Mouse (Mus musculus) embryonic facial prominence, embryonic 10.5 days (tissue): ENCODE measurements around the gene Zfhx3. TPM values are rescaled to one million over a fixed set of nuclear protein-coding genes. Genes with fewer than 3 reads are reported as not detected.
A peak's percentile ranks its signal among the peaks of the same experiment; 100 is the strongest.

ENCODE experiments used
- DNase-seq: peaks from one replicate; pipeline ENCODE4 v3.0.0-alpha.2; 2017; ENCODE audit warnings: low spot score
- H3K27ac ChIP-seq: fragments of 300-500 bp; sonication (generic); replicated peaks from 2 replicates; pipeline ENCODE4 v1.5.1; 2016; ENCODE audit warnings: mild to moderate bottlenecking
- H3K27me3 ChIP-seq: fragments of 300-500 bp; sonication (generic); replicated peaks from 2 replicates; pipeline ENCODE4 v1.6.1; 2016; ENCODE audit warnings: low read depth, mild to moderate bottlenecking; ENCODE audit not compliant: poor library complexity, severe bottlenecking
- H3K36me3 ChIP-seq: fragments of 300-500 bp; sonication (generic); replicated peaks from 2 replicates; pipeline ENCODE4 v1.6.1; 2016; ENCODE audit warnings: mild to moderate bottlenecking, moderate library complexity
- H3K4me1 ChIP-seq: fragments of 300-500 bp; sonication (generic); 2 replicates; pipeline ENCODE4 v1.6.1; 2016
- H3K4me3 ChIP-seq: fragments of 300-500 bp; sonication (generic); 2 replicates; pipeline ENCODE4 v1.5.1; 2016; ENCODE audit warnings: mild to moderate bottlenecking, moderate library complexity
- H3K9me3 ChIP-seq: fragments of 300-500 bp; sonication (generic); 2 replicates; pipeline ENCODE4 v1.6.1; 2016; ENCODE audit warnings: mild to moderate bottlenecking
- WGBS: fragments of 180-500 bp; shearing (Covaris S2); methylation state at CpG from one replicate; pipeline ENCODE4 v1.1.7; 2016; 5-methylcytosine and 5-hydroxymethylcytosine counted together
- polyA plus RNA-seq: library from polyadenylated mRNA; unstranded; fragments of >200 nt; fragmentation: Nextera tagmentation; extraction: Ambion mirVana; gene quantifications from 2 replicates; pipeline ENCODE4 v1.2.1, GENCODE M21; 2016

The Zfhx3 gene
- polyA plus RNA-seq, 1 experiment from 2014 or later: 18.8 TPM

DNA sequence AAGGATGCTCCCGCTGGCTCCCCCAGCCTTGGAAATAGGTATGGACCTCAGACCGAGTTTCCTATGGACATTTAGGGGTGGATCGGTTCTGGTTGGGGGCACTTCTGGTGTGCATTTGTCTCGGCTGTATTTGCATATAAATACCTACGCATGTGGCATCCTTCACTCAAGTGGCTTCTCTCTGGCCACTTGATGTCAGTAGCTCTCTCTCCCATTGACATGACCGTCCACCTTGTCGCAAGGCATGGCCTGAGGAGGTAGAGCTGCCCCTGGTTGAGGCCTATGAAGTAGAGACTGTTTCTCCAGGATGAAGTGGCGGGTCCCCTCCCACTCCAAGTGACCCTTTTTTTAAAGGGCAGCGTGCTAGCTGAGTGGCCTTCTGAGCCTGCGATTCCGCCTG, 781.2 kb downstream of the Zfhx3 start:
- H3K4me1 ChIP-seq: peaks cover 98% of the 10 kb centered on the region
- H3K9me3 ChIP-seq: no peaks in the 10 kb centered on the region
- peak overlapping the region; percentile 59 for H3K27ac ChIP-seq
- no peak for DNase-seq
- H3K36me3 ChIP-seq: no peaks in the 10 kb centered on the region
- 45% methylated on average over 11 of the region's 11 CpGs for WGBS
- peaks cover 18% of the 10 kb centered on the region; the same call in 1 of the 2 replicates for H3K27me3 ChIP-seq
- no peak overlapping the region for H3K4me3 ChIP-seq

DNA sequence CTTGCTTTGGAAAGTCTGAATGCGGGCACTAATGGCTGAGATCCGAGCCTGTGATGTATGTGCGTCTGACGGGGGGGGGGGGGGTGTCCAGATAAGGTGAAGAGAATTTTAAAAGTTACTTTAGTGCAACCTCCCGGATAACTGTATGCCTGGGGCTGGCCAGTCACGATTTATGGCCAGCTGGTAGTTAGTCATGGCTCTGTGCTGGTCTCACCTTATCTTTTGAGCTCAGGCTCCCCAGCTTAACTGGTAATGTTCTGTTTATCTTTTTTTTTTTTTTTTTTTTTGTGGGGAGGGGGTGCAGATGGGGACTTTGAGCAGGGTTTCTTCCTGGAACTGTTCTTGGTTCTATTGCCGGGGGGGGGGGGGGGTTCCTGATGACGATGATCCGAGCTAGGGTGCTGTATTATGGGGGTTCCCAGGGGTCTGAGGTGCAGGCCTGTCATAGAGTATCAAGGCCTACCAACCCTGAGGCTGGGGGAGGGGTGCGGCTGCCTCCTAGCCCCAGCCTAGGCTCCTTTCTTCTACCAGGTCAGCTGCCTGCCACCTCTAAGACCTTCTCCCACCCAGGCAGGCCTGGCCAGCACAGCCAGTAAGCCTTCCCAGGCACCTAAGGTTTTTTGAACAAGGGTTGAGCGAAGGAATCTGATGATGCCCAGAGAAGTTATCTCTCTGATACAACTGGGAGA, 782.5 kb downstream of the Zfhx3 start:
- Histone ChIP-seq H3K27me3 (peaks cover 15% of the 10 kb centered on the region; the same call in 1 of the 2 replicates), H3K36me3 (no peaks in the 10 kb centered on the region), H3K4me1 (peaks cover 99% of the 10 kb centered on the region), H3K27ac (peak overlapping the region; percentile 75), H3K4me3 (peak overlapping the region; percentile 21; the same call in 1 of the 2 replicates), H3K9me3 (no peaks in the 10 kb centered on the region)
- 27% methylated on average over 11 of the region's 11 CpGs for WGBS
- no peak for DNase-seq

GRCm38 (mm10) chr8:108725631-108726030, 783.2 kb downstream of the Zfhx3 start:
- WGBS: 35% methylated on average over 10 of the region's 10 CpGs
- no peaks in the 10 kb centered on the region for H3K9me3 ChIP-seq
- peaks cover 100% of the 10 kb centered on the region for H3K4me1 ChIP-seq
- H3K27ac ChIP-seq: peak overlapping the region; percentile 75
- no peak for DNase-seq
- H3K4me3 ChIP-seq: peak overlapping the region; percentile 21; the same call in 1 of the 2 replicates
- H3K27me3 ChIP-seq: peaks cover 13% of the 10 kb centered on the region; the same call in 1 of the 2 replicates
- no peaks in the 10 kb centered on the region for H3K36me3 ChIP-seq

GRCm38 (mm10) chr8:108726541-108727241, 784.2 kb downstream of the Zfhx3 start:
- DNase-seq: peak; percentile 84
- WGBS: 4% methylated on average over 12 of the region's 12 CpGs
- Histone ChIP-seq H3K4me1 (peaks cover 100% of the 10 kb centered on the region), H3K9me3 (no peaks in the 10 kb centered on the region), H3K27me3 (0 out of 2 replicates have a peak, but pooled peaks cover 6% of the 10 kb centered on the region), H3K4me3 (peak overlapping the region; percentile 36), H3K27ac (peak overlapping the region; percentile 72), H3K36me3 (no peaks in the 10 kb centered on the region)

GRCm38 (mm10) chr8:108729169-108729568, 786.7 kb downstream of the Zfhx3 start:
- peak overlapping the region; percentile 77 for H3K27ac ChIP-seq
- no peaks in the 10 kb centered on the region for H3K9me3 ChIP-seq
- H3K27me3 ChIP-seq: no peaks in the 10 kb centered on the region
- H3K4me3 ChIP-seq: 0 out of 2 replicates have a peak overlapping the region, but pooled peaks have one; percentile 34
- 1% methylated on average over 2 of the region's 2 CpGs for WGBS
- no peaks in the 10 kb centered on the region for H3K36me3 ChIP-seq
- DNase-seq: no peak
- peaks cover 100% of the 10 kb centered on the region for H3K4me1 ChIP-seq

DNA sequence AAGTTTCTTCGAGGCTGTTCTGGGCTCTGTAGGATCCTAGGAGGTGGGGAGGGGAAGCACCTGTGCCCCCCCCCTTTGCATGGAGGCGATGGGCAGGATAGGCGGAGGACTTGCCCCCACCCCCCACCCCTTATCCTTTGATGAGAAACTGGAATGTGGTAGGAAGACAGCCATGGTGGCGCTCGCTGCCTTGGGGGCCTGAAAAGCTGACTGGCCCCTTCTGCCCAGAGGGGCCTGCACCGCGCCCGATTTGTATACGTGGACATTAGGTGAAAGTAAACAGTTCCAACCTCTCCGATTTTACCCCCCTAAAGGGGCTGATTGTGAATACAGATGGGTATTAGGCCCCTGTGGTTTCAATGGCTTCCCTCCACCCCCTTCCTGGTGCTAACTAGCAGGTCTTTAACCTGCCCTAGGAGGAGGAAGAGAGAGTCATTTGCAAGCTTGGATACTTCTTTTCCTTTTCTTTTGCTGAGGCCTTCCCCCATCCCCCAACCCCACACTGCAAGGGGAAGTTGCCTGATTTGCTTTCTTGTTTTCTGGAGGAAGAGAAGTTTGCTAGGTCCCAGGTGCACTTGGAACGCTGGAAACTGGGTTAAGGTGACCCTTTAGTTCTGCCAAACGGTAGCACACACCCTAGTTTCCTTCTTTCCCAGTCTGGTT, 787.4 kb downstream of the Zfhx3 start:
- Histone ChIP-seq H3K27ac (peak overlapping the region; percentile 77), H3K4me3 (0 out of 2 replicates have a peak overlapping the region, but pooled peaks have one; percentile 34), H3K4me1 (peaks cover 100% of the 10 kb centered on the region), H3K27me3 (no peaks in the 10 kb centered on the region), H3K9me3 (no peaks in the 10 kb centered on the region), H3K36me3 (no peaks in the 10 kb centered on the region)
- WGBS: 3% methylated on average over 12 of the region's 12 CpGs
- peak; percentile 51 for DNase-seq

DNA sequence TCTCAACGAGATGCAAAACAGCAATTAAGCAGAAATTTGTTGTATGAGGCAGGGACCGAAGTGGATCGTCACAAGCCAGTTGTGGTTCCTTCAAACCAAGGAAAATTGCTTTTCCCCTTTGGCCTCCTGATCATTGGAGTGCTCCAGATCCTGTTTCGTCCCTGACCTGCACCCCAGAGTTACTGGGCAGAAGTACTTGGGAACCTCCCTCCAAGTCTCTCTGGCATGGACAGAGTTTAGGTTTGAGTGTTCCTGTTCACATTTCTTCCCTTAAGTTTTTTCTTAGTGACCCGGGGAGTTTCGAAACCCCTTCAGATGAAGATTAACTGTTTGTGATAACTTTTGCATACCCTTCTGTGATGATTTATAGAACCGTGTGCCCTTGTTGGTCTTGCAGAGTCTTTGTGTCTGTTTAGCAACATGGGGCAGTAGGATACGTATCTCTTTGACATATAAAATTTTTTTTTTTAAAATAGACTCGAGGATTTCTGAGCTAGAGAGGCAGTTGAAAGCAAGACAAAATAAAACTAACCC, 788.5 kb downstream of the Zfhx3 start:
- H3K4me3 ChIP-seq: no peak overlapping the region
- H3K27ac ChIP-seq: no peak overlapping the region; the same call in 1 of the 2 replicates
- DNase-seq: no peak
- H3K9me3 ChIP-seq: no peaks in the 10 kb centered on the region
- H3K27me3 ChIP-seq: no peaks in the 10 kb centered on the region
- H3K4me1 ChIP-seq: peaks cover 90% of the 10 kb centered on the region
- no peaks in the 10 kb centered on the region for H3K36me3 ChIP-seq
- 39% methylated on average over 9 of the region's 9 CpGs for WGBS

DNA sequence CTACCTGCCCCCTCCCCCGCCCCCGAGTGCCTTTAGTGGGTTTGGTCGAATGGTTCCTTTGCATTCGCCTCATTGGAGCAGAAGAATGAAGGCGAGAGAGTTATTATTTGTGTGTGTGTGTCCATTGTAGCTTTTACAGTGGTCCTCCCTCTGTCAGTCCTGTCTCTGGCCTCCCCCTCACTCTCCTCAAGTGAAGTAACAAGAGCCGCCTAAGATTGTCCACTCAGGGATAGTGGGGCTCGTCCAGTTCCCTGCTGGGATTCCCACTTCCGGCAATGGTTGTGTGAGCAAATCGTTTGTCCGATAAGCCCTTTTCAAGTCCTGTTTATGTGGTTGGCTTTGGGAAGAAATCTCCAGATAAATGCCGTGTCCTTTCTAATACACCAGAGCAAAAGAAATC, 790.1 kb downstream of the Zfhx3 start:
- Histone ChIP-seq H3K4me1 (peaks cover 90% of the 10 kb centered on the region), H3K4me3 (no peak overlapping the region), H3K27me3 (no peaks in the 10 kb centered on the region), H3K36me3 (no peaks in the 10 kb centered on the region), H3K27ac (no peak overlapping the region; the same call in 1 of the 2 replicates), H3K9me3 (no peaks in the 10 kb centered on the region)
- no peak for DNase-seq
- 45% methylated on average over 11 of the region's 11 CpGs for WGBS

DNA sequence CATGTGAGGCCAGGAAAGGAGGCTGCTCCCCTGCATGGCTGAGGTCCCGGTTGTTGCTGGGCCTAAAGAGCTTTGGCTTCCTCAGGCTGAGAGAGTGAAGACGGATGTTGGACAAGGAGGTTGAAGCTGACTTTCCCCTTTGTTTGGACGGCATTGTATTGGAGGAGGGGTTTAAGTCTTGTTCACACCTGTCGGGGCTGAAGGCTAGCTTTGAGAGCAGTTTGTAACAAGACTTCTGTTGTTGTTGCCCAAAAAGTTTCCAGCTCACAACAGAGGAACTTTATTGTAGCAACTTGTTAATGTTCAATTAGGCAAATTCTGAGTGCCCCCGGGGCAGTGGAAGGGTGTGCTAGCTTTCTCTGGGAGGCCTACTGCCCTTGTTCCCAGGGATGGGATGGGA, 790.9 kb downstream of the Zfhx3 start:
- peaks cover 86% of the 10 kb centered on the region for H3K4me1 ChIP-seq
- no peaks in the 10 kb centered on the region for H3K36me3 ChIP-seq
- DNase-seq: no peak
- no peaks in the 10 kb centered on the region for H3K27me3 ChIP-seq
- no peak overlapping the region; the same call in 1 of the 2 replicates for H3K27ac ChIP-seq
- 55% methylated on average over 5 of the region's 5 CpGs for WGBS
- H3K9me3 ChIP-seq: no peaks in the 10 kb centered on the region
- no peak overlapping the region for H3K4me3 ChIP-seq

GRCm38 (mm10) chr8:108736442-108736841, 794.0 kb downstream of the Zfhx3 start:
- Histone ChIP-seq H3K36me3 (peaks cover 6% of the 10 kb centered on the region), H3K4me3 (no peak overlapping the region), H3K9me3 (no peaks in the 10 kb centered on the region), H3K27me3 (no peaks in the 10 kb centered on the region), H3K27ac (no peak overlapping the region), H3K4me1 (peaks cover 56% of the 10 kb centered on the region)
- no peak for DNase-seq
- 53% methylated on average over 9 of the region's 9 CpGs for WGBS

DNA sequence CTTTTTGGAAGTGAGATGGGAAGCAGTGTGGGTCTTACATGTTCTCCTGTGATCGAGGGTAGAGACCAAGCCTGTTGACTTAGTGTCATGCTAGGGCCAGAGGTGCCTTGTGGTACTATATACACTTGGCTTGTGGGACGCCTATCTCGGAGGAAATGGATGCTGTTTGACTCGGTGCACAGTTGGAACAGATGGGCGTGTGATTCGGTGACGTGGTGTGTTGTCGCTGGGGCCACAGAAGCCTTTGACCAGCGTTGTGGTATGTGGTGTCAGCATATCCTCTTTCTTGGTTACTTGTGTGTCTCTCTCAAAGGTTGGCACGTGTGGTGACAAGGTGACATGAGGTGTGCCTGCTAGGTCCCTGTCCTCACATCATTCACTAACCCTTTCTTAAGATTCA, 795.7 kb downstream of the Zfhx3 start:
- Histone ChIP-seq H3K4me3 (no peak overlapping the region), H3K36me3 (peaks cover 7% of the 10 kb centered on the region), H3K27me3 (no peaks in the 10 kb centered on the region), H3K27ac (no peak overlapping the region), H3K9me3 (no peaks in the 10 kb centered on the region), H3K4me1 (peaks cover 43% of the 10 kb centered on the region)
- WGBS: 95% methylated on average over 10 of the region's 10 CpGs
- no peak for DNase-seq

- no peaks in the 10 kb centered on the region for H3K9me3 ChIP-seq
- 87% methylated on average over 6 of the region's 6 CpGs for WGBS
- H3K4me1 ChIP-seq: peaks cover 33% of the 10 kb centered on the region
These were observed 797.1 kb downstream of the Zfhx3 start for GRCm38 (mm10) chr8:108739517-108739916.

More at GRCm38 (mm10) chr8:108739517-108739916, 797.1 kb downstream of the Zfhx3 start:
- no peak for DNase-seq
- Histone ChIP-seq H3K36me3 (peaks cover 7% of the 10 kb centered on the region), H3K27me3 (no peaks in the 10 kb centered on the region), H3K27ac (no peak overlapping the region), H3K4me3 (no peak overlapping the region)
